Mouse (Mus musculus): Measurements from ENCODE around the gene S100pbp. TPM values are rescaled to one million over a fixed set of nuclear protein-coding genes. Genes with fewer than 3 reads are reported as not detected.

The S100pbp gene
- polyA plus RNA-seq, 1 experiment from 2014 or later: 19.3 TPM

- Histone ChIP-seq H3K9me3 (ENCODE audit: control insufficient read depth, low read length) (no peaks in the 10 kb centered on the region), H3K27ac (no peak overlapping the region), H3K27me3 (ENCODE audit: control insufficient read depth, insufficient read depth, low read length) (peaks cover 32% of the 10 kb centered on the region), H3K9ac (no peak overlapping the region), H3K4me3 (replicated peaks; ENCODE audit: low read length) (no peak overlapping the region), H3K36me3 (replicated peaks; ENCODE audit: control insufficient read depth, insufficient read depth) (no peaks in the 10 kb centered on the region), H3K4me1 (replicated peaks; ENCODE audit: control insufficient read depth, insufficient read depth, low read length) (no peaks in the 10 kb centered on the region), H3K4me2 (replicated peaks) (no peak overlapping the region)
- WGBS: 87% methylated on average over 14 of the region's 14 CpGs
- DNase-seq (ENCODE audit: low spot score) (no peak), ATAC-seq (ENCODE audit: low FRiP score) (no peak)
Measured at GRCm38 (mm10) chr4:129102133-129102829, 87.2 kb downstream of the S100pbp start.

Other genes with a start within 250 kb of the S100pbp start
- 14.6 and 20.1 TPM in 2 replicates for gene Azin2, start 227.3 kb downstream of the S100pbp start, polyA plus RNA-seq (2014; fragmentation: Nextera tagmentation; extraction: Ambion mirVana)
- gene Ak2, start 197.8 kb downstream of the S100pbp start, polyA plus RNA-seq (2014; fragmentation: Nextera tagmentation; extraction: Ambion mirVana): 60.4 and 64.4 TPM in 2 replicates
- gene Rnf19b, start 131.5 kb downstream of the S100pbp start, polyA plus RNA-seq (2014; fragmentation: Nextera tagmentation; extraction: Ambion mirVana): 35.5 and 41.1 TPM in 2 replicates
- 0.33 TPM in 1 of 2 replicates, not detected in the other for gene Tmem54, start 84.2 kb downstream of the S100pbp start, polyA plus RNA-seq (2014; fragmentation: Nextera tagmentation; extraction: Ambion mirVana)
- gene Hpca, start 67.7 kb downstream of the S100pbp start, polyA plus RNA-seq (2014; fragmentation: Nextera tagmentation; extraction: Ambion mirVana): 56.2 and 68.7 TPM in 2 replicates
- 14.5 and 15.4 TPM in 2 replicates for gene Fndc5, start 52.7 kb downstream of the S100pbp start, polyA plus RNA-seq (2014; fragmentation: Nextera tagmentation; extraction: Ambion mirVana)
- gene Yars, start within 50 bp of the S100pbp start, polyA plus RNA-seq (2014; fragmentation: Nextera tagmentation; extraction: Ambion mirVana): 111 and 118 TPM in 2 replicates
- gene C77080, start 71.7 kb upstream of the S100pbp start, polyA plus RNA-seq (2014; fragmentation: Nextera tagmentation; extraction: Ambion mirVana): 5.8 and 7.0 TPM in 2 replicates
- gene Sync, start 97.9 kb upstream of the S100pbp start, polyA plus RNA-seq (2014; fragmentation: Nextera tagmentation; extraction: Ambion mirVana): 1.2 and 2.2 TPM in 2 replicates
- gene Rbbp4, start 145.6 kb upstream of the S100pbp start, polyA plus RNA-seq (2014; fragmentation: Nextera tagmentation; extraction: Ambion mirVana): 251 and 261 TPM in 2 replicates
- 17.7 and 23.7 TPM in 2 replicates for gene Zbtb8os, start 146.0 kb upstream of the S100pbp start, polyA plus RNA-seq (2014; fragmentation: Nextera tagmentation; extraction: Ambion mirVana)
- 11.4 and 14.6 TPM in 2 replicates for gene Zbtb8a, start 188.4 kb upstream of the S100pbp start, polyA plus RNA-seq (2014; fragmentation: Nextera tagmentation; extraction: Ambion mirVana)

Data from hindbrain, embryonic 14.5 days (tissue).